Mouse (Mus musculus) MEL (cell line): ENCODE measurements around the gene Tnk2. TPM values are rescaled to one million over a fixed set of nuclear protein-coding genes. Genes with fewer than 3 reads are reported as not detected.

Experiments
- DNase-seq: peaks from one replicate; pipeline ENCODE4 v3.0.0; 2011; ENCODE audit warnings: low read depth, low spot score
- H3K27ac ChIP-seq: 2 replicates; pipeline ENCODE4 v1.5.1; 2012; ENCODE audit warnings: low read depth, mild to moderate bottlenecking, control low read depth, low read length, moderate library complexity; ENCODE audit not compliant: control insufficient read depth
- H3K27me3 ChIP-seq, 2 experiments: fragments of 150-350 bp in 1 of 2; sonication (generic) in 1 of 2; 2 replicates each; pipeline ENCODE4 v1.6.1; 2012; ENCODE audit warnings: low read length in 2 of 2, mild to moderate bottlenecking in 2 of 2, improper control_type of control experiment in 1 of 2, moderate library complexity in 1 of 2; ENCODE audit not compliant: insufficient read depth in 2 of 2, control insufficient read depth in 1 of 2
- H3K36me3 ChIP-seq, 2 experiments: 2 replicates each; pipeline ENCODE4 v1.6.1; 2012 to 2014; ENCODE audit warnings: low read length in 2 of 2, improper control_type of control experiment in 1 of 2, inconsistent platforms in 1 of 2, mild to moderate bottlenecking in 1 of 2; ENCODE audit not compliant: insufficient read depth in 2 of 2, control insufficient read depth in 1 of 2
- H3K4me1 ChIP-seq, 2 experiments: fragments of 150-350 bp in 1 of 2; sonication (generic) in 1 of 2; 2 replicates each; pipeline ENCODE4 v1.6.1; 2012; ENCODE audit warnings: low read length in 2 of 2, improper control_type of control experiment in 1 of 2, mild to moderate bottlenecking in 1 of 2; ENCODE audit not compliant: insufficient read depth in 2 of 2, control insufficient read depth in 1 of 2
- H3K4me3 ChIP-seq, 2 experiments: fragments of 150-350 bp in 1 of 2; sonication (generic) in 1 of 2; 2 replicates each; pipeline ENCODE4 v1.5.1; 2012; ENCODE audit warnings: low read depth in 2 of 2, low read length in 2 of 2, mild to moderate bottlenecking in 2 of 2, moderate library complexity in 2 of 2, control low read depth in 1 of 2, improper control_type of control experiment in 1 of 2; ENCODE audit not compliant: control insufficient read depth in 1 of 2, insufficient read depth in 1 of 2
- H3K79me2 ChIP-seq: 2 replicates; pipeline ENCODE4 v1.6.1; 2012; ENCODE audit warnings: mild to moderate bottlenecking, low read length, moderate library complexity; ENCODE audit not compliant: control insufficient read depth, poor library complexity, insufficient read depth
- H3K9ac ChIP-seq: 2 replicates; pipeline ENCODE4 v1.6.1; 2012; ENCODE audit warnings: low read depth, mild to moderate bottlenecking, control low read depth, low read length, moderate library complexity; ENCODE audit not compliant: control insufficient read depth, poor library complexity, severe bottlenecking
- H3K9me3 ChIP-seq: fragments of 150-350 bp; sonication (generic); replicated peaks from 2 replicates; pipeline ENCODE4 v1.6.1; 2012; ENCODE audit warnings: mild to moderate bottlenecking, low read length, improper control_type of control experiment, moderate library complexity; ENCODE audit not compliant: insufficient read depth
- BHLHE40 ChIP-seq: IDR thresholded peaks from 2 replicates; pipeline ENCODE4 v1.6.1; 2012; ENCODE audit warnings: low read depth, mild to moderate bottlenecking, inconsistent platforms, low read length, improper control_type of control experiment, borderline replicate concordance
- CHD2 ChIP-seq: IDR thresholded peaks from 2 replicates; pipeline ENCODE4 v1.6.1; 2011; ENCODE audit warnings: low read length, improper control_type of control experiment
- ELF1 ChIP-seq: IDR thresholded peaks from 2 replicates; pipeline ENCODE4 v1.6.1; 2014; ENCODE audit warnings: low read depth, mild to moderate bottlenecking, inconsistent platforms, low read length, improper control_type of control experiment, moderate library complexity
- EP300 ChIP-seq, 2 experiments: IDR thresholded peaks; 2 replicates each; pipeline ENCODE4 v1.6.1; 2011; ENCODE audit warnings: improper control_type of control experiment in 2 of 2, low read length in 2 of 2, low read depth in 1 of 2, mild to moderate bottlenecking in 1 of 2
- ETS1 ChIP-seq: IDR thresholded peaks from 2 replicates; pipeline ENCODE4 v1.6.1; 2012; ENCODE audit warnings: low read depth, mild to moderate bottlenecking, inconsistent platforms, low read length, improper control_type of control experiment, moderate library complexity
- HCFC1 ChIP-seq: IDR thresholded peaks from 2 replicates; pipeline ENCODE4 v1.6.1; 2012; ENCODE audit warnings: low read depth, mild to moderate bottlenecking, inconsistent platforms, low read length, improper control_type of control experiment, moderate library complexity
- KAT2A ChIP-seq: conservative IDR thresholded peaks from 2 replicates; pipeline ENCODE4 v1.6.1; 2012; ENCODE audit warnings: low read depth, low read length, improper control_type of control experiment, inconsistent platforms
- MAZ ChIP-seq: IDR thresholded peaks from 2 replicates; pipeline ENCODE4 v1.6.1; 2012; ENCODE audit warnings: low read depth, mild to moderate bottlenecking, inconsistent platforms, low read length, improper control_type of control experiment
- MEF2A ChIP-seq: IDR thresholded peaks from 2 replicates; pipeline ENCODE4 v1.6.1; 2014; ENCODE audit warnings: low read depth, mild to moderate bottlenecking, inconsistent platforms, low read length, improper control_type of control experiment; ENCODE audit not compliant: poor library complexity, insufficient replicate concordance, severe bottlenecking; ENCODE audit errors: extremely low read depth
- MXI1 ChIP-seq: IDR thresholded peaks from 2 replicates; pipeline ENCODE4 v1.6.1; 2011; ENCODE audit warnings: mild to moderate bottlenecking, low read depth, low read length, improper control_type of control experiment
- MYB ChIP-seq: IDR thresholded peaks from 2 replicates; pipeline ENCODE4 v1.6.1; 2011; ENCODE audit warnings: mild to moderate bottlenecking, low read depth, low read length, improper control_type of control experiment
- MYC ChIP-seq: IDR thresholded peaks from 2 replicates; pipeline ENCODE4 v1.6.1; 2011; ENCODE audit warnings: low read depth, mild to moderate bottlenecking, low read length, improper control_type of control experiment, moderate library complexity
- POLR2A ChIP-seq, 2 experiments: IDR thresholded peaks; 2 replicates each; pipeline ENCODE4 v1.6.1; 2011 to 2012; ENCODE audit warnings: low read length in 2 of 2, mild to moderate bottlenecking in 2 of 2, control low read depth in 1 of 2, improper control_type of control experiment in 1 of 2, low read depth in 1 of 2, moderate library complexity in 1 of 2; ENCODE audit not compliant: control insufficient read depth in 1 of 2, insufficient read depth in 1 of 2, poor library complexity in 1 of 2
- RAD21 ChIP-seq: IDR thresholded peaks from 2 replicates; pipeline ENCODE4 v1.6.1; 2011; ENCODE audit warnings: mild to moderate bottlenecking, low read depth, low read length, improper control_type of control experiment
- TAL1 ChIP-seq: IDR thresholded peaks from 2 replicates; pipeline ENCODE4 v1.6.1; 2012; ENCODE audit warnings: mild to moderate bottlenecking, inconsistent platforms, low read length, moderate library complexity, mixed read lengths
- TCF12 ChIP-seq: IDR thresholded peaks from 2 replicates; pipeline ENCODE4 v1.6.1; 2014; ENCODE audit warnings: low read depth, mild to moderate bottlenecking, inconsistent platforms, low read length, improper control_type of control experiment, moderate library complexity
- USF1 ChIP-seq: IDR thresholded peaks from 2 replicates; pipeline ENCODE4 v1.6.1; 2014; ENCODE audit warnings: low read depth, mild to moderate bottlenecking, inconsistent platforms, low read length, improper control_type of control experiment, moderate library complexity
- USF2 ChIP-seq, 2 experiments: IDR thresholded peaks; 2 replicates each; pipeline ENCODE4 v1.6.1; 2011 to 2012; ENCODE audit warnings: improper control_type of control experiment in 2 of 2, low read length in 2 of 2, borderline replicate concordance in 1 of 2, inconsistent platforms in 1 of 2, low read depth in 1 of 2, mild to moderate bottlenecking in 1 of 2; ENCODE audit not compliant: insufficient read depth in 1 of 2
- ZC3H11A ChIP-seq: IDR thresholded peaks from 2 replicates; pipeline ENCODE4 v1.6.1; 2012; ENCODE audit warnings: low read depth, mild to moderate bottlenecking, inconsistent platforms, low read length, improper control_type of control experiment
- polyA plus RNA-seq, 2 experiments: library from polyadenylated mRNA; stranded (reverse) in 1 of 2; unstranded in 1 of 2; fragments of >175 nt in 1 of 2; fragments of >200 nt in 1 of 2; gene quantifications; 2 replicates each; pipeline versions ENCODE4 v1.2.1 to v1.2.4; 2012; ENCODE audit warnings: low replicate concordance in 2 of 2, low read depth in 1 of 2; ENCODE audit not compliant: insufficient read length in 2 of 2, insufficient read depth in 1 of 2, missing spikeins in 1 of 2
- total RNA-seq: library from RNA; depleted of rRNA; stranded (reverse); fragments of 300-350 nt; gene quantifications from 2 replicates; pipeline ENCODE4 v1.2.3, GENCODE M21; 2012

Tnk2 gene
- total and polyA plus RNA-seq, 3 experiments, result 34.8 to 77.0 TPM; not detected in 1

GRCm38 (mm10) chr16:32650974-32651618 lies 7.4 kb downstream of the Tnk2 start:
- peaks cover 0 to 18% of the 10 kb centered on the region in 2 experiments; a peak in 2 of 4 replicates for H3K36me3 ChIP-seq
- peaks cover 13% of the 10 kb centered on the region; the same call in 1 of the 2 replicates for H3K79me2 ChIP-seq
- 0 out of 2 replicates have a peak, but pooled peaks have one; percentile 34 for TF ChIP-seq ETS1
- 0 out of 2 replicates have a peak, but pooled peaks have one; percentile 26 for TF ChIP-seq MYC
- 0 out of 2 replicates have a peak, but pooled peaks have one; percentile 3 for TF ChIP-seq TCF12
- no peak for TF ChIP-seq MYB
- 0 out of 2 replicates have a peak, but pooled peaks have one; percentile 35 for TF ChIP-seq HCFC1
- peak; percentile 48; the same call in 1 of the 2 replicates for TF ChIP-seq ELF1
- TF ChIP-seq MAZ, result no peak
- peak in 1 of 2 experiments; percentile 66; a peak in 1 of 4 replicates for TF ChIP-seq EP300 (IDR thresholded peaks at IDR 0.05; ENCODE audit: low read depth in 1 of 2, low read length in 2 of 2)
- no peak overlapping the region for H3K4me3 ChIP-seq
- H3K9ac ChIP-seq, result no peak overlapping the region
- peak overlapping the region; percentile 49; the same call in 1 of the 2 replicates for H3K27ac ChIP-seq
- peak; percentile 75 for DNase-seq
- H3K27me3 ChIP-seq, result no peaks in the 10 kb centered on the region
- H3K4me1 ChIP-seq, result peaks cover 2 to 13% of the 10 kb centered on the region in 2 experiments
- no peaks in the 10 kb centered on the region for H3K9me3 ChIP-seq

GRCm38 (mm10) chr16:32654071-32654733 lies 10.5 kb downstream of the Tnk2 start:
- Histone ChIP-seq H3K4me3 (no peak overlapping the region), H3K79me2 (0 out of 2 replicates have a peak, but pooled peaks cover 2% of the 10 kb centered on the region), H3K36me3 (peaks cover 0 to 12% of the 10 kb centered on the region in 2 experiments; a peak in 2 of 4 replicates), H3K9ac (no peak overlapping the region), H3K27ac (no peak overlapping the region), H3K27me3 (no peaks in the 10 kb centered on the region), H3K9me3 (no peaks in the 10 kb centered on the region), H3K4me1 (peaks cover 2 to 9% of the 10 kb centered on the region in 2 experiments)
- no peak for DNase-seq
- TF ChIP-seq USF1 (no peak), POLR2A (IDR thresholded peaks at IDR 0.05; ENCODE audit: control insufficient read depth in 1 of 2, insufficient read depth in 1 of 2, low read depth in 1 of 2, low read length in 2 of 2, poor library complexity in 1 of 2) (no peak), BHLHE40 (no peak), ZC3H11A (no peak), KAT2A (no peak), MAZ (no peak), HCFC1 (no peak), RAD21 (no peak), TAL1 (no peak), MEF2A (no peak), CHD2 (no peak), USF2 (IDR thresholded peaks at IDR 0.05; ENCODE audit: borderline replicate concordance in 1 of 2, insufficient read depth in 1 of 2, low read depth in 1 of 2, low read length in 2 of 2) (no peak), MXI1 (no peak), EP300 (IDR thresholded peaks at IDR 0.05; ENCODE audit: low read depth in 1 of 2, low read length in 2 of 2) (no peak)
